Mouse (Mus musculus): ENCODE results near the gene Tmem117.

- TF ChIP-seq CTCF (conservative IDR thresholded peaks at IDR 0.05; ENCODE audit: insufficient read depth, insufficient read length, low read depth, low read length), result no peak
- no peak for TF ChIP-seq POLR2A (IDR thresholded peaks at IDR 0.05; ENCODE audit: low read depth, low read length)
Measured at GRCm38 (mm10) chr15:94781556-94781955, 152.5 kb downstream of the Tmem117 start.
